Mouse (Mus musculus): ENCODE measurements around the gene Epb41l4b. TPM values are rescaled to one million over a fixed set of nuclear protein-coding genes. Genes with fewer than 3 reads are reported as not detected.

Epb41l4b gene
- polyA plus RNA-seq (2015; fragmentation: Nextera tagmentation; extraction: Ambion mirVana) = 6.8 and 7.0 TPM in 2 replicates

- ATAC-seq (replicated peaks; ENCODE audit: low FRiP score, low read depth) (peak; percentile 79), DNase-seq (ENCODE audit: low spot score) (peak; percentile 82)
- H3K27me3 ChIP-seq (ENCODE audit: insufficient read depth, low read length) = 0 out of 2 replicates have a peak, but pooled peaks cover 8% of the 10 kb centered on the region
- peak within 1 kb of the TSS; percentile 72 for H3K4me3 ChIP-seq (replicated peaks; ENCODE audit: low read depth, low read length)
- H3K9me3 ChIP-seq (replicated peaks; ENCODE audit: low read length) = no peaks in the 10 kb centered on the region
- no peaks in the 10 kb centered on the region for H3K36me3 ChIP-seq (ENCODE audit: insufficient read depth, low read length)
- WGBS = 2% methylated on average over 66 of the region's 142 CpGs
- H3K4me2 ChIP-seq (ENCODE audit: low read length) = peak within 1 kb of the TSS; percentile 92
- H3K9ac ChIP-seq (ENCODE audit: low read depth, low read length) = peak within 1 kb of the TSS; percentile 74
- peak; percentile 84 for TF ChIP-seq CTCF (IDR thresholded peaks at IDR 0.05; ENCODE audit: low read depth)
- peaks cover 26% of the 10 kb centered on the region for H3K4me1 ChIP-seq (replicated peaks; ENCODE audit: insufficient read depth, low read length)
- peak within 1 kb of the TSS; percentile 68; the same call in 1 of the 2 replicates for H3K27ac ChIP-seq
Observed at GRCm38 (mm10) chr4:57143026-57143937, at the start of gene Epb41l4b. TSS of gene Epb41l4b (minus strand) at chr4:57143437.

- DNase-seq (ENCODE audit: low spot score) = no peak
- 73% methylated on average over 9 of the region's 9 CpGs for WGBS
Observed at GRCm38 (mm10) chr4:57191543-57192283, 48.5 kb upstream of the Epb41l4b start.

GRCm38 (mm10) chr4:57189881-57190280, 46.6 kb upstream of the Epb41l4b start:
- Histone ChIP-seq H3K27ac (no peak overlapping the region), H3K27me3 (ENCODE audit: insufficient read depth, low read length) (no peaks in the 10 kb centered on the region), H3K4me3 (replicated peaks; ENCODE audit: low read depth, low read length) (no peak overlapping the region), H3K9ac (ENCODE audit: low read depth, low read length) (no peak overlapping the region), H3K4me2 (ENCODE audit: low read length) (no peak overlapping the region), H3K36me3 (ENCODE audit: insufficient read depth, low read length) (0 out of 2 replicates have a peak, but pooled peaks cover 4% of the 10 kb centered on the region), H3K4me1 (replicated peaks; ENCODE audit: insufficient read depth, low read length) (peaks cover 5% of the 10 kb centered on the region; the same call in 1 of the 2 replicates), H3K9me3 (replicated peaks; ENCODE audit: low read length) (no peaks in the 10 kb centered on the region)
- TF ChIP-seq CTCF (IDR thresholded peaks at IDR 0.05; ENCODE audit: low read depth) = no peak
- no peak for DNase-seq (ENCODE audit: low spot score)
- WGBS = 88% methylated on average over 2 of the region's 2 CpGs
- no peak for ATAC-seq (replicated peaks; ENCODE audit: low FRiP score, low read depth)

More at GRCm38 (mm10) chr4:57191543-57192283, 48.5 kb upstream of the Epb41l4b start:
- Histone ChIP-seq H3K9me3 (replicated peaks; ENCODE audit: low read length) (no peaks in the 10 kb centered on the region), H3K4me2 (ENCODE audit: low read length) (no peak overlapping the region), H3K4me3 (replicated peaks; ENCODE audit: low read depth, low read length) (no peak overlapping the region), H3K4me1 (replicated peaks; ENCODE audit: insufficient read depth, low read length) (0 out of 2 replicates have a peak, but pooled peaks cover under 1% of the 10 kb centered on the region), H3K36me3 (ENCODE audit: insufficient read depth, low read length) (0 out of 2 replicates have a peak, but pooled peaks cover 7% of the 10 kb centered on the region), H3K27me3 (ENCODE audit: insufficient read depth, low read length) (no peaks in the 10 kb centered on the region), H3K27ac (no peak overlapping the region), H3K9ac (ENCODE audit: low read depth, low read length) (no peak overlapping the region)
- TF ChIP-seq CTCF (IDR thresholded peaks at IDR 0.05; ENCODE audit: low read depth) = no peak
- ATAC-seq (replicated peaks; ENCODE audit: low FRiP score, low read depth) = no peak

- Histone ChIP-seq H3K9me3 (replicated peaks; ENCODE audit: low read length) (no peaks in the 10 kb centered on the region), H3K4me1 (replicated peaks; ENCODE audit: insufficient read depth, low read length) (peaks cover 5% of the 10 kb centered on the region; the same call in 1 of the 2 replicates), H3K27ac (no peak overlapping the region), H3K27me3 (ENCODE audit: insufficient read depth, low read length) (no peaks in the 10 kb centered on the region), H3K9ac (ENCODE audit: low read depth, low read length) (no peak overlapping the region), H3K4me2 (ENCODE audit: low read length) (no peak overlapping the region), H3K36me3 (ENCODE audit: insufficient read depth, low read length) (no peaks in the 10 kb centered on the region), H3K4me3 (replicated peaks; ENCODE audit: low read depth, low read length) (no peak overlapping the region)
- ATAC-seq (replicated peaks; ENCODE audit: low FRiP score, low read depth) = no peak
- DNase-seq (ENCODE audit: low spot score) = peak; percentile 62
- no peak for TF ChIP-seq CTCF (IDR thresholded peaks at IDR 0.05; ENCODE audit: low read depth)
- 4% methylated on average over 6 of the region's 6 CpGs for WGBS
Observed at GRCm38 (mm10) chr4:57186035-57186434, 42.8 kb upstream of the Epb41l4b start.

- no peak for TF ChIP-seq CTCF (IDR thresholded peaks at IDR 0.05; ENCODE audit: low read depth)
- no peak for ATAC-seq (replicated peaks; ENCODE audit: low FRiP score, low read depth)
- Histone ChIP-seq H3K4me3 (replicated peaks; ENCODE audit: low read depth, low read length) (no peak overlapping the region), H3K27ac (no peak overlapping the region), H3K9me3 (replicated peaks; ENCODE audit: low read length) (no peaks in the 10 kb centered on the region), H3K36me3 (ENCODE audit: insufficient read depth, low read length) (no peaks in the 10 kb centered on the region), H3K4me2 (ENCODE audit: low read length) (no peak overlapping the region), H3K27me3 (ENCODE audit: insufficient read depth, low read length) (no peaks in the 10 kb centered on the region), H3K9ac (ENCODE audit: low read depth, low read length) (no peak overlapping the region), H3K4me1 (replicated peaks; ENCODE audit: insufficient read depth, low read length) (peaks cover 5% of the 10 kb centered on the region; the same call in 1 of the 2 replicates)
- WGBS = 76% methylated on average over 8 of the region's 8 CpGs
- DNase-seq (ENCODE audit: low spot score) = no peak
Observed at GRCm38 (mm10) chr4:57185462-57185861, 42.2 kb upstream of the Epb41l4b start.

- ATAC-seq (replicated peaks; ENCODE audit: low FRiP score, low read depth) (no peak), DNase-seq (ENCODE audit: low spot score) (peak; percentile 43)
- H3K36me3 ChIP-seq (ENCODE audit: insufficient read depth, low read length) = no peaks in the 10 kb centered on the region
- H3K9ac ChIP-seq (ENCODE audit: low read depth, low read length) = no peak overlapping the region
- WGBS = 33% methylated on average over 4 of the region's 4 CpGs
- no peaks in the 10 kb centered on the region for H3K9me3 ChIP-seq (replicated peaks; ENCODE audit: low read length)
- no peak overlapping the region for H3K27ac ChIP-seq
- peaks cover 5% of the 10 kb centered on the region; the same call in 1 of the 2 replicates for H3K4me1 ChIP-seq (replicated peaks; ENCODE audit: insufficient read depth, low read length)
- H3K4me2 ChIP-seq (ENCODE audit: low read length) = no peak overlapping the region
- no peak overlapping the region for H3K4me3 ChIP-seq (replicated peaks; ENCODE audit: low read depth, low read length)
- TF ChIP-seq CTCF (IDR thresholded peaks at IDR 0.05; ENCODE audit: low read depth) = no peak
- no peaks in the 10 kb centered on the region for H3K27me3 ChIP-seq (ENCODE audit: insufficient read depth, low read length)
Observed at GRCm38 (mm10) chr4:57183493-57183892, 40.3 kb upstream of the Epb41l4b start.

Data from kidney, postnatal 0 days (tissue).